Mouse (Mus musculus) adrenal gland, adult 8-10 months (tissue): ENCODE results near the gene Lrrc75a. TPM values are rescaled to one million over a fixed set of nuclear protein-coding genes. Genes with fewer than 3 reads are reported as not detected.

Experiments
- DNase-seq: peaks from one replicate; pipeline ENCODE4 v3.0.0; 2022
- total RNA-seq, 4 experiments: library from RNA; stranded (reverse); gene quantifications; 2 replicates each; pipeline ENCODE4 v1.2.4; 2022

Gene Lrrc75a
- total RNA-seq, 4 experiments from 2014 or later = 30.3 to 54.2 (median 37.9) TPM

GRCm38 (mm10) chr11:62645337-62645675 is 3.0 kb downstream of the Lrrc75a start:
- DNase-seq = no peak

GRCm38 (mm10) chr11:62644602-62645336 is 3.6 kb downstream of the Lrrc75a start:
- no peak for DNase-seq

- no peak for DNase-seq
These were observed 4.5 kb downstream of the Lrrc75a start for GRCm38 (mm10) chr11:62643681-62644363.

GRCm38 (mm10) chr11:62643011-62643631 is 5.2 kb downstream of the Lrrc75a start:
- peak; percentile 64 for DNase-seq

GRCm38 (mm10) chr11:62642023-62642844 is 6.1 kb downstream of the Lrrc75a start:
- DNase-seq = no peak

GRCm38 (mm10) chr11:62640378-62640777 is 7.9 kb downstream of the Lrrc75a start:
- DNase-seq = no peak

GRCm38 (mm10) chr11:62638402-62638801 is 9.9 kb downstream of the Lrrc75a start:
- no peak for DNase-seq

GRCm38 (mm10) chr11:62637806-62638205 is 10.5 kb downstream of the Lrrc75a start:
- no peak for DNase-seq

GRCm38 (mm10) chr11:62637401-62637800 is 10.9 kb downstream of the Lrrc75a start:
- peak; percentile 72 for DNase-seq

- no peak for DNase-seq
These were observed 11.5 kb downstream of the Lrrc75a start for GRCm38 (mm10) chr11:62636840-62637221.

GRCm38 (mm10) chr11:62636105-62636839 is 12.1 kb downstream of the Lrrc75a start:
- no peak for DNase-seq

GRCm38 (mm10) chr11:62635406-62635805 is 12.9 kb downstream of the Lrrc75a start:
- DNase-seq = no peak

- DNase-seq = no peak
These were observed 17.2 kb downstream of the Lrrc75a start for GRCm38 (mm10) chr11:62631138-62631537.

- no peak for DNase-seq
These were observed 18.0 kb downstream of the Lrrc75a start for GRCm38 (mm10) chr11:62630225-62630821.

GRCm38 (mm10) chr11:62629352-62630224 is 18.7 kb downstream of the Lrrc75a start:
- peak; percentile 76 for DNase-seq

- peak; percentile 78 for DNase-seq
These were observed 23.7 kb downstream of the Lrrc75a start for GRCm38 (mm10) chr11:62624341-62625291.

GRCm38 (mm10) chr11:62622850-62623249 is 25.5 kb downstream of the Lrrc75a start:
- no peak for DNase-seq

GRCm38 (mm10) chr11:62621586-62622283 is 26.6 kb downstream of the Lrrc75a start:
- no peak for DNase-seq

- DNase-seq = no peak
These were observed 27.2 kb downstream of the Lrrc75a start for GRCm38 (mm10) chr11:62621079-62621478.
